In the genomic region with DNA sequence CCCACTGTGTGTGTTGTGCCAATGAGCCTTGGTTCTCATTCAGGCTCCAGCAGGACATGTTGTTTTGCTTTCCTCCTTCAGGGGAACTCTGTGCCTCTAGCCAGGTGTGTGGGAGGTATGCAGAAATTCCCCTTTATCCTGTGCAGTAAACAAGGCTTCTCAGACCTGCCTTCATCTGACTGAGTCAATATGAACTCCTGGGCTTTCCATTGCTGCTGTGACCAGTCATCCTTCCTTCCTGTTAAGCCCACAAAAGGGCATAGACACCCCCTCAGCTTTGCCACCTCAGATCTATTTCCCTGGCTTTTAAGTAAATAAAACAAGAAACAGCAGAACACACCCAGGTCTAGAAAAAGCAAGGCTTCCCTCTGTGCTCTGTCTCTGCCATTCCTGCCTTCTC, we compare ENCODE assay signal across 1 mouse cellular context.
TF ChIP-seq lines count a peak whose summit lies in the region.

No protein-coding gene starts in this region.

TF ChIP-seq in CH12.LX, 34 proteins besides CTCF, POLR2A, EP300 and RAD21 (continued from another document):
- TF ChIP-seq MXI1 (IDR thresholded peaks at IDR 0.05; ENCODE audit: low read depth, low read length), result no peak
- no peak for TF ChIP-seq ZNF384 (IDR thresholded peaks at IDR 0.05; ENCODE audit: low read depth, low read length)
- 0 out of 2 replicates have a peak, but pooled peaks have one; percentile 22 for TF ChIP-seq ELF1 (IDR thresholded peaks at IDR 0.05; ENCODE audit: low read depth, low read length)
- TF ChIP-seq ZC3H11A (IDR thresholded peaks at IDR 0.05; ENCODE audit: low read depth, low read length), result no peak
- 0 out of 2 replicates have a peak, but pooled peaks have one; percentile 16 for TF ChIP-seq MYC (IDR thresholded peaks at IDR 0.05; ENCODE audit: low read depth, low read length)
- TF ChIP-seq HCFC1 (IDR thresholded peaks at IDR 0.05; ENCODE audit: low read depth, low read length), result no peak
- peak; percentile 67 for TF ChIP-seq ETS1 (conservative IDR thresholded peaks at IDR 0.05; ENCODE audit: low read depth, low read length)
